Mouse (Mus musculus): Measurements from ENCODE around the gene Mcm5. TPM values are rescaled to one million over a fixed set of nuclear protein-coding genes. Genes with fewer than 3 reads are reported as not detected.

Gene Mcm5
- polyA plus RNA-seq, 1 experiment from 2014 or later, result 32.8 TPM

GRCm38 (mm10) chr8:75088989-75089881 lies 20.1 kb upstream of the Mcm5 start:
- Histone ChIP-seq H3K4me1 (ENCODE audit: control insufficient read depth, insufficient read depth, low read depth, low read length) (peaks cover 10% of the 10 kb centered on the region), H3K9me3 (ENCODE audit: control insufficient read depth, low read length) (no peaks in the 10 kb centered on the region), H3K27me3 (replicated peaks; ENCODE audit: control insufficient read depth, insufficient read depth, low read length) (no peaks in the 10 kb centered on the region), H3K4me2 (ENCODE audit: low read length) (peak overlapping the region; percentile 38), H3K36me3 (ENCODE audit: control insufficient read depth, insufficient read depth, low read length) (no peaks in the 10 kb centered on the region), H3K9ac (ENCODE audit: low read depth, low read length) (peak overlapping the region; percentile 35; the same call in 1 of the 2 replicates), H3K4me3 (ENCODE audit: low read length) (no peak overlapping the region), H3K27ac (ENCODE audit: low read depth, low read length) (peak overlapping the region; percentile 48)
- 0 out of 2 replicates have a peak, but pooled peaks have one; percentile 38 for ATAC-seq
- 23% methylated on average over 6 of the region's 6 CpGs for WGBS

GRCm38 (mm10) chr8:75090781-75091365 lies 18.5 kb upstream of the Mcm5 start:
- Histone ChIP-seq H3K9ac (ENCODE audit: low read depth, low read length) (no peak overlapping the region), H3K36me3 (ENCODE audit: control insufficient read depth, insufficient read depth, low read length) (no peaks in the 10 kb centered on the region), H3K4me3 (ENCODE audit: low read length) (no peak overlapping the region), H3K4me1 (ENCODE audit: control insufficient read depth, insufficient read depth, low read depth, low read length) (peaks cover 10% of the 10 kb centered on the region), H3K9me3 (ENCODE audit: control insufficient read depth, low read length) (no peaks in the 10 kb centered on the region), H3K4me2 (ENCODE audit: low read length) (no peak overlapping the region), H3K27me3 (replicated peaks; ENCODE audit: control insufficient read depth, insufficient read depth, low read length) (no peaks in the 10 kb centered on the region), H3K27ac (ENCODE audit: low read depth, low read length) (no peak overlapping the region)
- 68% methylated on average over 4 of the region's 4 CpGs for WGBS
- no peak for ATAC-seq

GRCm38 (mm10) chr8:75093399-75094156 lies 15.8 kb upstream of the Mcm5 start, which contains the start of gene Hmox1:
TSS of gene Hmox1 (plus strand) at chr8:75093621.
- Histone ChIP-seq H3K4me2 (ENCODE audit: low read length) (peak within 1 kb of the TSS; percentile 80), H3K4me3 (ENCODE audit: low read length) (peak within 1 kb of the TSS; percentile 55), H3K36me3 (ENCODE audit: control insufficient read depth, insufficient read depth, low read length) (no peaks in the 10 kb centered on the region), H3K27me3 (replicated peaks; ENCODE audit: control insufficient read depth, insufficient read depth, low read length) (no peaks in the 10 kb centered on the region), H3K27ac (ENCODE audit: low read depth, low read length) (no peak within 1 kb of the TSS; the same call in 1 of the 2 replicates), H3K4me1 (ENCODE audit: control insufficient read depth, insufficient read depth, low read depth, low read length) (peaks cover 10% of the 10 kb centered on the region), H3K9ac (ENCODE audit: low read depth, low read length) (peak within 1 kb of the TSS; percentile 76), H3K9me3 (ENCODE audit: control insufficient read depth, low read length) (no peaks in the 10 kb centered on the region)
- ATAC-seq, result peak; percentile 94
- under 1% methylated on average over 36 of the region's 36 CpGs for WGBS

GRCm38 (mm10) chr8:75102956-75103355 lies 6.4 kb upstream of the Mcm5 start:
- no peak for ATAC-seq
- Histone ChIP-seq H3K4me1 (ENCODE audit: control insufficient read depth, insufficient read depth, low read depth, low read length) (no peaks in the 10 kb centered on the region), H3K27me3 (replicated peaks; ENCODE audit: control insufficient read depth, insufficient read depth, low read length) (no peaks in the 10 kb centered on the region), H3K4me2 (ENCODE audit: low read length) (no peak overlapping the region), H3K4me3 (ENCODE audit: low read length) (no peak overlapping the region), H3K27ac (ENCODE audit: low read depth, low read length) (no peak overlapping the region), H3K36me3 (ENCODE audit: control insufficient read depth, insufficient read depth, low read length) (no peaks in the 10 kb centered on the region), H3K9me3 (ENCODE audit: control insufficient read depth, low read length) (no peaks in the 10 kb centered on the region), H3K9ac (ENCODE audit: low read depth, low read length) (no peak overlapping the region)
- 84% methylated on average over 4 of the region's 4 CpGs for WGBS

GRCm38 (mm10) chr8:75103376-75103878 lies 5.9 kb upstream of the Mcm5 start:
- Histone ChIP-seq H3K4me1 (ENCODE audit: control insufficient read depth, insufficient read depth, low read depth, low read length) (no peaks in the 10 kb centered on the region), H3K4me3 (ENCODE audit: low read length) (no peak overlapping the region), H3K9ac (ENCODE audit: low read depth, low read length) (no peak overlapping the region), H3K4me2 (ENCODE audit: low read length) (no peak overlapping the region), H3K36me3 (ENCODE audit: control insufficient read depth, insufficient read depth, low read length) (no peaks in the 10 kb centered on the region), H3K27me3 (replicated peaks; ENCODE audit: control insufficient read depth, insufficient read depth, low read length) (no peaks in the 10 kb centered on the region), H3K27ac (ENCODE audit: low read depth, low read length) (no peak overlapping the region), H3K9me3 (ENCODE audit: control insufficient read depth, low read length) (no peaks in the 10 kb centered on the region)
- 41% methylated on average over 8 of the region's 8 CpGs for WGBS
- no peak; the same call in 1 of the 2 replicates for ATAC-seq

GRCm38 (mm10) chr8:75108527-75109235 lies 688 bp upstream of the Mcm5 start:
- Histone ChIP-seq H3K9me3 (ENCODE audit: control insufficient read depth, low read length) (no peaks in the 10 kb centered on the region), H3K4me3 (ENCODE audit: low read length) (peak overlapping the region; percentile 77), H3K4me1 (ENCODE audit: control insufficient read depth, insufficient read depth, low read depth, low read length) (peaks cover 12% of the 10 kb centered on the region), H3K36me3 (ENCODE audit: control insufficient read depth, insufficient read depth, low read length) (peaks cover 4% of the 10 kb centered on the region; the same call in 1 of the 2 replicates), H3K27me3 (replicated peaks; ENCODE audit: control insufficient read depth, insufficient read depth, low read length) (no peaks in the 10 kb centered on the region), H3K4me2 (ENCODE audit: low read length) (peak overlapping the region; percentile 73), H3K9ac (ENCODE audit: low read depth, low read length) (peak overlapping the region; percentile 70), H3K27ac (ENCODE audit: low read depth, low read length) (peak overlapping the region; percentile 81)
- peak; percentile 77 for ATAC-seq
- under 1% methylated on average over 9 of the region's 9 CpGs for WGBS

GRCm38 (mm10) chr8:75110093-75110492 lies 724 bp downstream of the Mcm5 start:
- H3K4me1 ChIP-seq (ENCODE audit: control insufficient read depth, insufficient read depth, low read depth, low read length), result peaks cover 12% of the 10 kb centered on the region
- peak overlapping the region; percentile 93 for H3K4me2 ChIP-seq (ENCODE audit: low read length)
- H3K9ac ChIP-seq (ENCODE audit: low read depth, low read length), result peak overlapping the region; percentile 66
- peaks cover 4% of the 10 kb centered on the region; the same call in 1 of the 2 replicates for H3K36me3 ChIP-seq (ENCODE audit: control insufficient read depth, insufficient read depth, low read length)
- no peaks in the 10 kb centered on the region for H3K9me3 ChIP-seq (ENCODE audit: control insufficient read depth, low read length)
- no peak overlapping the region for H3K27ac ChIP-seq (ENCODE audit: low read depth, low read length)
- H3K27me3 ChIP-seq (replicated peaks; ENCODE audit: control insufficient read depth, insufficient read depth, low read length), result no peaks in the 10 kb centered on the region
- H3K4me3 ChIP-seq (ENCODE audit: low read length), result peak overlapping the region; percentile 77
- no peak for ATAC-seq
- whole genome bisulfite sequencing, result 17% methylated on average over 13 of the region's 13 CpGs

GRCm38 (mm10) chr8:75118505-75118904 lies 9.1 kb downstream of the Mcm5 start:
- H3K4me2 ChIP-seq (ENCODE audit: low read length), result no peak overlapping the region
- no peaks in the 10 kb centered on the region for H3K9me3 ChIP-seq (ENCODE audit: control insufficient read depth, low read length)
- H3K27ac ChIP-seq (ENCODE audit: low read depth, low read length), result no peak overlapping the region
- 97% methylated on average over 1 of the region's 1 CpGs for WGBS
- ATAC-seq, result no peak
- H3K4me1 ChIP-seq (ENCODE audit: control insufficient read depth, insufficient read depth, low read depth, low read length), result no peaks in the 10 kb centered on the region
- H3K9ac ChIP-seq (ENCODE audit: low read depth, low read length), result no peak overlapping the region
- H3K36me3 ChIP-seq (ENCODE audit: control insufficient read depth, insufficient read depth, low read length), result peaks cover 6% of the 10 kb centered on the region; the same call in 1 of the 2 replicates
- no peaks in the 10 kb centered on the region for H3K27me3 ChIP-seq (replicated peaks; ENCODE audit: control insufficient read depth, insufficient read depth, low read length)
- no peak overlapping the region for H3K4me3 ChIP-seq (ENCODE audit: low read length)
